8 mouse cellular contexts compared by ENCODE assay signal in the genomic region with DNA sequence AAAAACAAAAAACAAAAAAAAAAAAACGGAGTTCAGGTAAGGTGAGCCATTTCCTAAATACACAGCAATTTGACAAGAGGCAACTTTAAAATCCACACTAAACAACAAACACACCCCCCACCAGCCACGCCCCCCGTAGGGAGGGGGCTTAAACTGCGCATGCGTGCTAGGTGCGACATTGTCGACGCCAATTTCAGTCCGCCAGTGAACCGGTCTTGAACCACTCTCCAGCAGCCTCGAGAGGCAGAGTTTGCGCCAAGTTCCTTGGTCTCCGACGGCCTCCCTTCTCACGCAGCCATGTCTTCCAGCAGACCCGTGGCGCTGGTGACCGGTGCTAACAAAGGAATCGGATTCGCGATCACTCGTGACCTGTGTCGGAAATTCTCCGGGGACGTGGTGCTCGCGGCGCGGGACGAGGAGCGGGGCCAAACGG. TPM values are rescaled to one million over a fixed set of nuclear protein-coding genes. Genes with fewer than 3 reads are reported as not detected.
DNase-seq lines count a peak whose midpoint lies in the region; ATAC-seq lines count a peak whose summit lies in the region.

No protein-coding gene starts in this region.

- peak overlapping the region; percentile 65 for H3K4me3 ChIP-seq in intestine, embryonic 14.5 days (ENCODE audit: low read depth, low read length)

- intact Hi-C loops in left cerebral cortex, postnatal 25 days (cut with DNase I) = no loop called here

- peaks cover 18% of the 10 kb centered on the region for H3K4me1 ChIP-seq in intestine, embryonic 14.5 days (replicated peaks; ENCODE audit: control insufficient read depth, insufficient read depth, low read length)

- H3K4me2 ChIP-seq in intestine, embryonic 14.5 days (ENCODE audit: low read length) = peak overlapping the region; percentile 88

- no peaks in the 10 kb centered on the region for H3K27me3 ChIP-seq in intestine, embryonic 14.5 days (replicated peaks; ENCODE audit: control insufficient read depth, insufficient read depth, low read length)

- DNase-seq in adrenal gland, adult (ENCODE audit: inconsistent age in 2 of 2, low spot score in 1 of 2) = peak; percentile 89 to 96
- DNase-seq in embryo, embryonic 10.5 days (ENCODE audit: low spot score) = peak; percentile 92
- peak; percentile 82 for DNase-seq in gastrocnemius, postnatal 25 days
- DNase-seq in intestine, embryonic 14.5 days (ENCODE audit: low spot score) = peak; percentile 90
- DNase-seq in left cerebral cortex, postnatal 25 days (ENCODE audit: low spot score in 2 of 2) = peak; percentile 76 to 78
- peak; percentile 87 for DNase-seq in mesoderm, embryonic 11.5 days (ENCODE audit: low read depth, low spot score)
- peak; percentile 75 for DNase-seq in right cerebral cortex, postnatal 25 days
- DNase-seq in urinary bladder, postnatal 36 days (ENCODE audit: low spot score in 2 of 2) = peak; percentile 86 to 89

- peak overlapping the region; percentile 71 for H3K9ac ChIP-seq in intestine, embryonic 14.5 days (ENCODE audit: low read length)

- H3K27ac ChIP-seq in intestine, embryonic 14.5 days (ENCODE audit: low read depth) = peak overlapping the region; percentile 71; the same call in 1 of the 2 replicates

- H3K9me3 ChIP-seq in intestine, embryonic 14.5 days (ENCODE audit: control insufficient read depth, low read length) = no peaks in the 10 kb centered on the region

- ATAC-seq in intestine, embryonic 14.5 days (replicated peaks; ENCODE audit: low FRiP score, low TSS enrichment, low read depth) = peak; percentile 42

- WGBS in intestine, embryonic 14.5 days = under 1% methylated on average over 32 of the region's 32 CpGs

- peaks cover 19% of the 10 kb centered on the region for H3K36me3 ChIP-seq in intestine, embryonic 14.5 days (ENCODE audit: control insufficient read depth, insufficient read depth, low read length)

RNA-seq across cellular contexts. Expression of a gene that starts 2.0 kb away (rescaled TPM):
- total RNA-seq in gastrocnemius, postnatal 25 days (2021) = 10 to 100 TPM; 19.2 to 21.6 TPM
- 84.7 and 92.5 TPM in 2 replicates for polyA plus RNA-seq in intestine, embryonic 14.5 days (2014; fragmentation: Nextera tagmentation; extraction: Ambion mirVana)
- 10 to 100 TPM; 64.7 to 68.8 TPM for total RNA-seq in left cerebral cortex, postnatal 25 days (2021)

RNA-seq across cellular contexts. Expression of a gene that starts 3.8 kb away (rescaled TPM):
- total RNA-seq in gastrocnemius, postnatal 25 days (2021) = under 1 TPM; 0.36 to 0.80 TPM
- 13.0 and 13.4 TPM in 2 replicates for polyA plus RNA-seq in intestine, embryonic 14.5 days (2014; fragmentation: Nextera tagmentation; extraction: Ambion mirVana)
- 10 to 100 TPM in 1 of 2 experiments, 1 to 10 TPM in 1; 9.5 to 10.9 TPM for total RNA-seq in left cerebral cortex, postnatal 25 days (2021)

RNA-seq across cellular contexts. Expression of a gene that starts 20.2 kb away (rescaled TPM):
- total RNA-seq in gastrocnemius, postnatal 25 days (2021) = 1 to 10 TPM in 1 of 2 experiments, under 1 TPM in 1; 0.59 to 1.7 TPM
- 0.19 TPM in 1 of 2 replicates, not detected in the other for polyA plus RNA-seq in intestine, embryonic 14.5 days (2014; fragmentation: Nextera tagmentation; extraction: Ambion mirVana)
- total RNA-seq in left cerebral cortex, postnatal 25 days (2021) = 1 to 10 TPM; 3.4 to 4.0 TPM

Comparison
In these comparisons a context has a peak if more than half of its experiments do, and no peak if none do; other contexts are left out.
1. Peak in every context shown above with its lines: DNase-seq, ATAC-seq, H3K4me3 ChIP-seq and H3K27ac ChIP-seq.
2. RNA of a gene that starts 3.8 kb away (total RNA-seq): 9.5 to 10.9 TPM in left cerebral cortex, postnatal 25 days; 0.36 to 0.80 TPM in gastrocnemius, postnatal 25 days; every median in the first group is over 4 times any median in the second.